Mouse (Mus musculus) erythroblast, embryonic 14.5 days (primary cell): Measurements from ENCODE around the gene Adgrd1.

Experiments
- GATA1 ChIP-seq: IDR thresholded peaks from 2 replicates; pipeline ENCODE4 v1.6.1; 2012; ENCODE audit warnings: low read length, inconsistent platforms, mixed read lengths
- TAL1 ChIP-seq: IDR thresholded peaks from 3 replicates; pipeline ENCODE4 v1.6.1; 2012; ENCODE audit warnings: low read length, inconsistent platforms, mixed read lengths

GRCm38 (mm10) chr5:129177697-129178511 is 81.4 kb downstream of the Adgrd1 start:
- TF ChIP-seq GATA1 = no peak
- no peak for TF ChIP-seq TAL1
